Mouse (Mus musculus) adrenal gland, adult 2 months (tissue): Measurements from ENCODE around the gene Pisd. TPM values are rescaled to one million over a fixed set of nuclear protein-coding genes. Genes with fewer than 3 reads are reported as not detected.

ENCODE experiments used
- DNase-seq: peaks from one replicate; pipeline ENCODE4 v3.0.0; 2021
- polyA plus RNA-seq: library from polyadenylated mRNA; depleted of rRNA; stranded (reverse); fragments of >200 nt; gene quantifications from 2 replicates; pipeline ENCODE4 v1.2.3, GENCODE M21; 2012; rRNA removed
- total RNA-seq, 2 experiments: library from RNA; stranded (reverse); gene quantifications; 2 replicates each; pipeline ENCODE4 v1.2.3; 2021

The Pisd gene
- total and polyA plus RNA-seq, 3 experiments, result 55.1 to 72.8 (median 64.3) TPM

DNA sequence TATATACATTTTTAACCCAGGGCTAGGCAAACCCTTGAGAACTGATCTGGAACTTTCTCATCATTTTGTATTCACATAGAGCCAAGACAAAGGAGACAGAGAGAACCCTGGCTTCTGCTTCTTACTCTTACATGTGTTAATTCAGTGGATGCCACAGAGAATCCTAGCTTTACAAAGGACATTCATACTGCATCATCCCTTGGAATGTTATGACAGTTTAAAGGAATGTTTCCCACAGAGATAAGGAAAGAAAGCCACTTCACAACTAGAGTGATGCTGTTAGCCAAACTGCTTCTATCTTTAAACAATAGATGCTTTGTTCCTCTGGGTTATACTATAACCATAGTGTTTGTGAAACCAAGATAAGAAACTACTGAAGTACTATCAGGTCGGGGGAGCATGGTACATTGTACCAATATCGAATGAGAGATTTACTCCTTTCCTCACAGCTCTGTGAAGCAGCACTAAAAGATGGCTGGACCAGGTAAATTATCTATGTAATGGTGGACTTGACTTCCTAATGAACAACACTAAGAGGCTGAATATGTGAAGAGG is 79.1 kb downstream of the Pisd start:
- DNase-seq, result no peak

DNA sequence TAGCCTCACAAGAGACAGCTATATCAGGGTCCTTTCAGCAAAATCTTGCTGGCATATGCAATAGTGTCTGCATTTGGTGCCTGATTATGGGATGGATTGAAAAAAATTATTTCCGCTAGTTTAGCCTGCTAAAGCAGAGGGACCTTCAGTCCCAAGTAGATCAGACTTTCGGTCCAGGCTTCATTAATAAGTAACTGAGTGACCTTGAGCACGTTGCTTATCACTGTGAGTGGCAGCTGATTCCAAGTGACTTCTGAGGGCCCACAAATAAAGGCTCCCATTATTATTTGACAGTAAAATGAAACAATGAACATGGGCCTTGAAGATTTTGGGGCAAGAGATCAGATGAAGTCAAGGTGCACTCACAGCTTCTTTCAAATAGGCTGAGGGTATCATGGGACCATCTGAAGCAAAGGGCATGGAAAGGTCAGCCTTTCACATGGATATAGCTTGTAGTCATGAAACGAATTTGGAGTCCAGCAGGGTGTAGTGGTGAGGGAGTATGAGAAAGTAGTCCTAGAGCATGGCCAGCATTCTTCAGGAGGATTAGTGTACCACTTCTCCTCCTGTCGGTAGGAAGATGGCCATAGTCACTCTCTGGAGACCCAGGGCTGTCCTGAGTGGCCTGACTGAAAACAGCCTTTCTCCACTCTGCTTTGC is 88.1 kb downstream of the Pisd start:
- no peak for DNase-seq

DNA sequence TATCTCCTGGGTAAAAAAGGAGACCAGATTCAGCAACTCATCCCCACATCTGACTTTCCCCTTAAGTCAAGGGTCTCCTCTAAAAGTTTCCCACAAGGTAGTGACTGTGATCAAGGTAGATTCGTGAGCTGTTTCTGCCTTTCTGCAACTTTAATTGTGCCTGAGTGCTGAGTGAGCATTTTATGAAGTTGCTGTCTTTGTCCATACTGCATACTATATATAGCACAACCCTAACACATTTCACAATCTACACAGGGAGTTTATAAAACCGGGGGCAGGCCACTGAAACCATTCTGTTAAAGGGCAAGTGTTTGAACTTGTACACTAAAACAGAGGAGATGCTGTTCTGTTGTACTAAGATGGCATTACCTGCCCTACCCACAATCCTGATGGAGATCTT is 92.0 kb downstream of the Pisd start:
- DNase-seq, result no peak

Other genes with a start within 250 kb of the Pisd start
- gene Yes1, start 174.5 kb downstream of the Pisd start, total RNA-seq, result 10 to 100 TPM; 42.3 to 43.3 TPM
- gene Yes1, start 174.5 kb downstream of the Pisd start, polyA plus RNA-seq, result 5.4 and 5.5 TPM in 2 replicates
- 1 to 10 TPM in 1 of 2 experiments, not detected in 1; 5.2 TPM for gene Gm20671, start 41.5 kb upstream of the Pisd start, total RNA-seq
- 11.5 and 14.2 TPM in 2 replicates for gene Gm20671, start 41.5 kb upstream of the Pisd start, polyA plus RNA-seq
- 10 to 100 TPM; 25.1 to 45.6 TPM for gene Prr14l, start 68.6 kb upstream of the Pisd start, total RNA-seq
- 10.6 and 15.1 TPM in 2 replicates for gene Prr14l, start 68.6 kb upstream of the Pisd start, polyA plus RNA-seq
- gene Depdc5, start 78.1 kb upstream of the Pisd start, total RNA-seq, result 10 to 100 TPM; 28.6 to 33.3 TPM
- 8.0 and 8.6 TPM in 2 replicates for gene Depdc5, start 78.1 kb upstream of the Pisd start, polyA plus RNA-seq
- 100 to 1,000 TPM; 167 to 190 TPM for gene Ywhah, start 233.2 kb upstream of the Pisd start, total RNA-seq
- gene Ywhah, start 233.2 kb upstream of the Pisd start, polyA plus RNA-seq, result 128 and 132 TPM in 2 replicates